Mouse (Mus musculus): Measurements from ENCODE around the gene 1810009A15Rik. TPM values are rescaled to one million over a fixed set of nuclear protein-coding genes. Genes with fewer than 3 reads are reported as not detected.
"Not testable (repeated sequence)": the region's sequence is repeated elsewhere in the genome, so short reads cannot be mapped to it uniquely, and the experiment has no call there.

1810009A15Rik gene
- polyA plus RNA-seq, 1 experiment from 2014 or later = 39.0 TPM

DNA sequence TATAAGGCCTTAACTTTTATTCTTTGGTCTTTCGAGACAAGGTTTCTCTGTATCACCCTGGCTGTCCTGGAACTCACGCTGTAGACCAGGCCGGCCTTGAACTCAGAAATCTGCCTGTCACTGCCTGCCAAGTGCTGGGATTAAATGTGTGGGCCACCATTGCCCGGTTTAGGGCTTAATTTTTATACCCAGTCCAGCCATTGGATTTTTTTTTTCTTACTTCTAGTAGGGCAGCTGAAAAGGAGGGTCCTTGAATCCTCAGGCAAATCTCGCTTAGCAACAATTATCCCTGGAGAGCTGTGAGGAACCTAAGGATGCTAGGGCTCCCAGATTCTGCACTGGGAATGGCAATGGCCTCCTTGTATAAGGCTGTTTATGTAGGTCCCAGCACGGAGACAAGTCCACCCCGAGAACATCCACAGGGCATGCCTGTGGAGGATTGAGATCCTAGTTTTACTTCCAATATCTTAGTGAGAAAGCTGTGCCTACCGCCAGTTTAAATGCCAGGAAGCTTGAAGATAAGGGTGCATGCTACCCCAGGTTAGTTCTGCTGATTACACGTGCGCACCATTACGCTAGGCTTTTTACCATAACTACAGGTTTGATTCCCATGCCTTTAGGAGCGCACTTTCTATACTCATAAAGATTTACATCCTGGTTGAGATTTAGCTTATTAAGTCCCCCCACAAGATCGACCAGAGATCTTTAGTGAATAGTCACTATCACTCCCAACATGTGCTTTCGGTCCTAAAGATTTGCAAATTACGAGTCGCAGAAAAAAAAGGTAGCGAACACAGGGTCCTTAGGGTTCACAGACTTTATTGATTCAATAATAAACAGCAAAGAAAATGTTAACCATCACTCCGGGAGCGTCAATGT lies 829 bp upstream of the 1810009A15Rik start:
- H3K27ac ChIP-seq (ENCODE audit: low read depth, low read length) = peak overlapping the region; percentile 80; the same call in 1 of the 2 replicates
- H3K36me3 ChIP-seq (ENCODE audit: control insufficient read depth, insufficient read depth, low read length) = 0 out of 2 replicates have a peak, but pooled peaks cover 3% of the 10 kb centered on the region
- no peak for ATAC-seq (ENCODE audit: low read depth)
- H3K4me3 ChIP-seq (ENCODE audit: low read depth, low read length) = peak overlapping the region; percentile 54
- H3K9ac ChIP-seq (replicated peaks; ENCODE audit: low read depth, low read length) = peak overlapping the region; percentile 71
- 14% methylated on average over 19 of the region's 19 CpGs for WGBS
- peaks cover 12% of the 10 kb centered on the region for H3K4me1 ChIP-seq (ENCODE audit: control insufficient read depth, insufficient read depth, low read length)
- H3K9me3 ChIP-seq (ENCODE audit: control insufficient read depth, low read length) = no peaks in the 10 kb centered on the region
- H3K27me3 ChIP-seq (ENCODE audit: control insufficient read depth, insufficient read depth, low read length) = no peaks in the 10 kb centered on the region
- H3K4me2 ChIP-seq (ENCODE audit: low read depth, low read length) = peak overlapping the region; percentile 80

DNA sequence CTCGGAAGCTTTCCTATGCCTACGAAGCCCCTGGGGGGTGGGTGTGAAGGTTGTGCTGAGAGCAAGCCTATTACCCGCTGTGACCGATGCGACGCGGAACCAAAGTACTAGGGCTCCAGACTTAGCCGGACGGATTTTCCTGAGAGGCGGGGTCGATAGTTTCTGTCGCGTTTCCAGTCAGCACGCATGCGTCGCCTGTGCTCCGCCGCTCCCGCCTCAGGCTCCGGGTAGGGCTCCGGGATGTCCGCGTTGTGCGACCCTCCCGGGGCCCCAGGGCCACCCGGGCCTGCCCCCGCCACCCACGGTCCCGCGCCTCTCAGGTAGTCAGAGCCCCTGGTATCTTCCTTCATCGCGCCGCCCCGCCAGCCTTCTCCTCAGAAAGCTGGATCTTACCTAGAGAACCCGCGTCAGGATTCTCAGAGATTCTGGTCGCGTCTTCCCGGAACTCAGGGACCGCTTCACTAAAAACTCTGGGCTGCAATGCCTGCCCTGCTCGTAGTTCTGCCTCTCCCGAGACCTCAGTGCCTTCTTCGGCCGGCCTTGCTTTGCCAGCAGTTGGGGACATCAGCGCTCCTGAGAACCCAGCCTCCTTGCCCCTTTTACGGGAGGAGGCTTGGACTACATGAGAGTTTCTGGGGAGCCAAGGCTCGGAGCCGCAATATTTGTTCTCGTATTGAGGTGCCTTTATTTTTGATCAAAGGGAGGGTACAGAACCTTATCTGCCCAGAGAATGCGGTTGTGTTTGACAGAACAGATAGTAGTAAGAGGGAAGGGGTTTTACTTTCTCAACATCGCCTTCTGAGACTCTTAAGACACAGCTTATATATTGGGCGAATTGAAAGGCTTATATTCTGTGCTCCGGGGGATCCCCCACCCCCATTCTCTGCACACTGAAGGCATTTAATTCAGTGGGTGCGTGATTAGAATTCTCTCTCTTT lies 4.4 kb downstream of the 1810009A15Rik start, which contains the start of gene Ints5:
Gene Ints5 (plus strand): TSS at position 177 of the 938 bp plus-strand sequence.
- ATAC-seq (ENCODE audit: low read depth) = peak; percentile 47
- Histone ChIP-seq H3K9me3 (ENCODE audit: control insufficient read depth, low read length) (no peaks in the 10 kb centered on the region), H3K4me2 (ENCODE audit: low read depth, low read length) (peak within 1 kb of the TSS; percentile 94), H3K4me3 (ENCODE audit: low read depth, low read length) (peak within 1 kb of the TSS; percentile 81), H3K27ac (ENCODE audit: low read depth, low read length) (peak within 1 kb of the TSS; percentile 86), H3K9ac (replicated peaks; ENCODE audit: low read depth, low read length) (peak within 1 kb of the TSS; percentile 83), H3K36me3 (ENCODE audit: control insufficient read depth, insufficient read depth, low read length) (peaks cover 7% of the 10 kb centered on the region; the same call in 1 of the 2 replicates), H3K4me1 (ENCODE audit: control insufficient read depth, insufficient read depth, low read length) (peaks cover 19% of the 10 kb centered on the region), H3K27me3 (ENCODE audit: control insufficient read depth, insufficient read depth, low read length) (no peaks in the 10 kb centered on the region)
- 2% methylated on average over 54 of the region's 54 CpGs for WGBS

DNA sequence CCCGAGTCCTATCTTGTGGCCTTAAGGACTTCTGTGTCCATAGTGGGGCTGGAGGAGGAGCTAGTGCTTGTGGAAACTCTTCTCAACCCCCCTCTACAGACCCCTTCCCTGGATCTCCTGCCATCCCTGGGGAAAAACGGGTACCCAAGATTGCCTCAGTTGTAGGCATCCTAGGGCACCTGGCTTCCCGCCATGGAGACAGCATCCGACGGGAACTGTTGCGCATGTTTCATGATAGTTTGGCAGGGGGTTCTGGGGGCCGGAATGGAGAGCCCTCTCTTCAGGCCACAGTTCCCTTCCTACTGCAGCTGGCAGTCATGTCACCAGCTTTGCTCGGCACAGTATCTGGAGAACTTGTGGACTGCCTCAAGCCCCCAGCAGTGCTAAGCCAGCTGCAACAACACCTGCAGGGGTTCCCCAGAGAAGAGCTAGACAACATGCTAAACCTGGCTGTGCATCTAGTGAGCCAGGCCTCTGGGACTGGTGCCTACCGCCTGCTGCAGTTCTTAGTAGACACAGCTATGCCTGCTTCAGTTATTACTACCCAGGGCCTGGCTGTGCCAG lies 6.8 kb downstream of the 1810009A15Rik start:
- 89% methylated on average over 9 of the region's 9 CpGs for WGBS
- H3K36me3 ChIP-seq (ENCODE audit: control insufficient read depth, insufficient read depth, low read length) = peaks cover 7% of the 10 kb centered on the region; the same call in 1 of the 2 replicates
- H3K9ac ChIP-seq (replicated peaks; ENCODE audit: low read depth, low read length) = no peak overlapping the region

DNA sequence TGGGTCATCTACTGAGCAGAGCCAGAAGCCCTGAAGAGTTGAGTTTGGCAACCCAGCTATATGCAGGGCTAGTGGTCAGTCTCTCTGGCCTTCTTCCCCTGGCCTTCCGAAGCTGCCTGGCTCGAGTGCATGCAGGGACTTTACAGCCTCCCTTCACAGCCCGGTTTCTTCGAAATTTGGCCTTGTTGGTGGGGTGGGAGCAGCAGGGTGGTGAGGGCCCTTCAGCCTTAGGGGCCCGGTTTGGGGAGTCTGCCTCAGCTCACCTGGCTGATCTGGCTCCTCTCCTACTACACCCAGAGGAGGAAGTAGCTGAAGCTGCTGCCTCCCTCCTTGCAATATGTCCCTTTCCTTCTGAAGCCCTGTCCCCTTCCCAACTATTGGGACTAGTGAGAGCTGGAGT lies 7.6 kb downstream of the 1810009A15Rik start:
- not testable (repeated sequence) for H3K27me3 ChIP-seq (ENCODE audit: control insufficient read depth, insufficient read depth, low read length); H3K9ac ChIP-seq (replicated peaks; ENCODE audit: low read depth, low read length); ATAC-seq (ENCODE audit: low read depth); H3K36me3 ChIP-seq (ENCODE audit: control insufficient read depth, insufficient read depth, low read length); H3K4me3 ChIP-seq (ENCODE audit: low read depth, low read length); H3K27ac ChIP-seq (ENCODE audit: low read depth, low read length); H3K9me3 ChIP-seq (ENCODE audit: control insufficient read depth, low read length); H3K4me2 ChIP-seq (ENCODE audit: low read depth, low read length)
- H3K4me1 ChIP-seq (ENCODE audit: control insufficient read depth, insufficient read depth, low read length) = peaks cover 27% of the 10 kb centered on the region
- 90% methylated on average over 5 of the region's 5 CpGs for WGBS

More for the DNA sequence above, 6.8 kb downstream of the 1810009A15Rik start:
- Histone ChIP-seq H3K4me2 (ENCODE audit: low read depth, low read length) (no peak overlapping the region), H3K4me1 (ENCODE audit: control insufficient read depth, insufficient read depth, low read length) (peaks cover 27% of the 10 kb centered on the region), H3K4me3 (ENCODE audit: low read depth, low read length) (no peak overlapping the region), H3K9me3 (ENCODE audit: control insufficient read depth, low read length) (no peaks in the 10 kb centered on the region), H3K27me3 (ENCODE audit: control insufficient read depth, insufficient read depth, low read length) (no peaks in the 10 kb centered on the region), H3K27ac (ENCODE audit: low read depth, low read length) (no peak overlapping the region)
- ATAC-seq (ENCODE audit: low read depth) = no peak

DNA sequence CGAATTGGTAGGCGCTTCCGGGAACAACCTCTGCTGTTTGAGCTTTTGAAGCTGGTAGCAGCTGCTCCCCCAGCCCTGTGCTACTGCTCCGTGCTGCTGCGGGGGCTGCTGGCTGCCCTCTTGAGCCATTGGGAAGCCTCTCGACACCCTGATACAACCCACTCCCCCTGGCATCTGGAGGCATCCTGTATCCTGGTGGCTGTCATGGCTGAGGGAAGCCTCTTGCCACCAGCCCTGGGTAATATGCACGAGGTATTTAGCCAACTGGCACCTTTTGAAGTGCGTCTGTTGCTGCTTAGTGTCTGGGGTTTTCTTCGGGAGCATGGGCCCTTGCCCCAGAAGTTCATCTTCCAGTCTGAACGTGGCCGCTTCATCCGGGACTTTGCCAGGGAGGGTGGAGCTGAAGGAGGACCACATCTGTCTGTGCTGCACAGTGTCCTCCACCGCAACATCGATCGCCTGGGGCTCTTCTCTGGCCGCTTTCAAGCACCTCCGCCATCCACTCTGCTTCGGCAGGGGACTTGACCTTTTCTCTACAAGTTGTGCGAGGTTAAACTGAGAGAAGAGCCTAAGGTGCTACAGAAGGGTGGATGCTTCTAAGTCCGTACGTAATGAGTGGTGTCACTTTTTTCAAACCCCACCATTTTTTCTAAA lies 8.7 kb downstream of the 1810009A15Rik start:
- H3K27me3 ChIP-seq (ENCODE audit: control insufficient read depth, insufficient read depth, low read length); H3K36me3 ChIP-seq (ENCODE audit: control insufficient read depth, insufficient read depth, low read length); H3K9me3 ChIP-seq (ENCODE audit: control insufficient read depth, low read length): not testable (repeated sequence)
- WGBS = 19% methylated on average over 21 of the region's 21 CpGs
- Histone ChIP-seq H3K4me2 (ENCODE audit: low read depth, low read length) (peak overlapping the region; percentile 77), H3K4me3 (ENCODE audit: low read depth, low read length) (peak overlapping the region; percentile 76), H3K4me1 (ENCODE audit: control insufficient read depth, insufficient read depth, low read length) (peaks cover 26% of the 10 kb centered on the region), H3K9ac (replicated peaks; ENCODE audit: low read depth, low read length) (peak overlapping the region; percentile 44), H3K27ac (ENCODE audit: low read depth, low read length) (peak overlapping the region; percentile 81)
- peak; percentile 45 for ATAC-seq (ENCODE audit: low read depth)

DNA sequence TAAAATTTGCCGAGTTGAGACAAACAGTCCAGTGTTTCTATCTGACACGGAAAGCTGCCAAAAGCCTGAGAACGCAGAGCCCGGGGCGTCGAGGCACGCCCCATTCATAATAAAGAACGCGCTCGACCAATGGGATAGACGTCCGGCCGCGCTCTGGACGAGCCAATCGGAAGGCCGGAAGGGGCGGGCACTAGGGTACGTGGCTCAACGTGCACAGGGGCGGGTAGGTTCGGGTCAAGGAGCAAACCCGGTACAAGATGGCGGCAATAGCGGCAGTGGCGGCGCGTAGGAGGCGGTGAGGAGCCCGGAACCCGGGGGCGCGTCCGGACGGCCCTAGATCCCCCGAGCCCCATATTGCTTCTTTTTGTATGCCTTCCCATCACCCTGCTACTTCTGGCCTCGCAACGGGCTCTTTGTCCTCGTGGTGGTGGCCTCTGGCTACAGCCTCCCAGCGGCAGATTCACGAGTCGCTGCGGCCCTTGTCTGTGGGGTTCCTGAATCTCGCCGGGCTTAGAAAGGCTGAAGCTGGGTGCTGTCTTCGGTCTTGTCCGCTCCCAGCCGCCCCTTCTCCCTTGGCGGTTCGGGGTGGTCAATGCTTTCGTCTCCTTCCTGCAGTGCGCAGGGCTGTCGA lies 9.3 kb downstream of the 1810009A15Rik start, which contains the start of gene Ganab:
Gene Ganab (plus strand): TSS at position 207 of the 631 bp plus-strand sequence.
- no peaks in the 10 kb centered on the region for H3K9me3 ChIP-seq (ENCODE audit: control insufficient read depth, low read length)
- peak; percentile 99 for ATAC-seq (ENCODE audit: low read depth)
- H3K36me3 ChIP-seq (ENCODE audit: control insufficient read depth, insufficient read depth, low read length) = peaks cover 10% of the 10 kb centered on the region; the same call in 1 of the 2 replicates
- H3K4me2 ChIP-seq (ENCODE audit: low read depth, low read length) = peak within 1 kb of the TSS; percentile 77
- under 1% methylated on average over 49 of the region's 53 CpGs for WGBS
- H3K4me3 ChIP-seq (ENCODE audit: low read depth, low read length) = peak within 1 kb of the TSS; percentile 76
- peak within 1 kb of the TSS; percentile 81 for H3K27ac ChIP-seq (ENCODE audit: low read depth, low read length)
- H3K27me3 ChIP-seq (ENCODE audit: control insufficient read depth, insufficient read depth, low read length) = no peaks in the 10 kb centered on the region
- H3K4me1 ChIP-seq (ENCODE audit: control insufficient read depth, insufficient read depth, low read length) = peaks cover 23% of the 10 kb centered on the region
- H3K9ac ChIP-seq (replicated peaks; ENCODE audit: low read depth, low read length) = peak within 1 kb of the TSS; percentile 46

DNA sequence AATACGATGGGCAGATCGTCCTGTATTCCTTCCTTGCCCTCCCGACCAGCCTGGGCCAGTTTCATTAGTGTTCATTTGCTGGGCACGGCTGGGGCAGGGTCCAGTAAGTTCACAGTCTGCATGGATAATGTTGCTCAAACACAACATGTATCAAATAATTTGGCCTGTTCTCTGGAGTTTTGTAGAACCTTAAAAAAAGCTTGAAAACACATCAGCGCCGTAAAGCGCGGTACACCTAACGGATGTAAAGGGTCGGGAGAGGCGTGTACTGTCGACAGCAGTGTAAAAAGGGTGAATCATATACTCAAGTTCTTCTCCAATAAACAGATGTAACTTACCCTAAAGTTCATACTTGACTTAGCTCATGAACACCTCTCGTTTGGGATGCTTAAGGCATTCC lies 9.9 kb downstream of the 1810009A15Rik start:
- Histone ChIP-seq H3K4me2 (ENCODE audit: low read depth, low read length) (peak overlapping the region; percentile 77), H3K9me3 (ENCODE audit: control insufficient read depth, low read length) (no peaks in the 10 kb centered on the region), H3K4me1 (ENCODE audit: control insufficient read depth, insufficient read depth, low read length) (peaks cover 20% of the 10 kb centered on the region), H3K27ac (ENCODE audit: low read depth, low read length) (peak overlapping the region; percentile 81), H3K9ac (replicated peaks; ENCODE audit: low read depth, low read length) (peak overlapping the region; percentile 46), H3K27me3 (ENCODE audit: control insufficient read depth, insufficient read depth, low read length) (no peaks in the 10 kb centered on the region), H3K36me3 (ENCODE audit: control insufficient read depth, insufficient read depth, low read length) (peaks cover 15% of the 10 kb centered on the region), H3K4me3 (ENCODE audit: low read depth, low read length) (peak overlapping the region; percentile 76)
- ATAC-seq (ENCODE audit: low read depth) = no peak
- WGBS = 11% methylated on average over 13 of the region's 13 CpGs

DNA sequence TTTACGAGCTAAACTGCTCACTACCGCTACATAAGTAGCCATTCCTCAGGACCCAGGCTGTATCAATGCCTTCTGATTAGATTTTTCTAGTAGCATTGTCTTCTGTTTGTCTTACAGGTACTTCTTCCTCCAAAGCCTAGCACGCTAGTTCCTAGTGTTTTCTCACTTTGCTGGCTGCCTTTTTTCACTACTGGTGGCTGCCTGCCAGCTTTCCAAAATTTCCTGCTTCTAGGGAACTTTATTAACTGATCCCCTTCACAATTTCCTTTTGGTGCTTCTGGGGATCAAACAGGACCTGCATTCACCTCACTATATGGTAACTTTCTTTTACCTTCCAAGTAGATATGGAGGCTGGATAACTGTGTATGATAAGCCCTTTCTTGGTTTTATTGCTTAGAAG lies 10.4 kb downstream of the 1810009A15Rik start:
- Histone ChIP-seq H3K9me3 (ENCODE audit: control insufficient read depth, low read length) (no peaks in the 10 kb centered on the region), H3K4me1 (ENCODE audit: control insufficient read depth, insufficient read depth, low read length) (peaks cover 20% of the 10 kb centered on the region), H3K4me3 (ENCODE audit: low read depth, low read length) (peak overlapping the region; percentile 76), H3K27ac (ENCODE audit: low read depth, low read length) (no peak overlapping the region), H3K36me3 (ENCODE audit: control insufficient read depth, insufficient read depth, low read length) (peaks cover 17% of the 10 kb centered on the region), H3K4me2 (ENCODE audit: low read depth, low read length) (peak overlapping the region; percentile 77), H3K27me3 (ENCODE audit: control insufficient read depth, insufficient read depth, low read length) (no peaks in the 10 kb centered on the region), H3K9ac (replicated peaks; ENCODE audit: low read depth, low read length) (peak overlapping the region; percentile 46; the same call in 1 of the 2 replicates)
- no peak for ATAC-seq (ENCODE audit: low read depth)
- WGBS = 53% methylated on average over 3 of the region's 3 CpGs

Data from neural tube, embryonic 14.5 days (tissue).